Mouse (Mus musculus) testis, adult 10 weeks (tissue): ENCODE results near the gene Gm28048. TPM values are rescaled to one million over a fixed set of nuclear protein-coding genes. Genes with fewer than 3 reads are reported as not detected.

ENCODE experiments used
- polyA plus RNA-seq: library from polyadenylated mRNA; stranded (reverse); fragments of 350-450 nt; fragmentation: Illumina TruSeq; extraction: RNeasy Lipid Tissue Mini Kit (QIAGEN cat#74804); gene quantifications from one replicate; pipeline ENCODE4 v1.2.3, GENCODE M21; 2014; ENCODE audit warnings: low read depth, low replicate concordance

The Gm28048 gene
- 6.3 TPM for polyA plus RNA-seq

DNA sequence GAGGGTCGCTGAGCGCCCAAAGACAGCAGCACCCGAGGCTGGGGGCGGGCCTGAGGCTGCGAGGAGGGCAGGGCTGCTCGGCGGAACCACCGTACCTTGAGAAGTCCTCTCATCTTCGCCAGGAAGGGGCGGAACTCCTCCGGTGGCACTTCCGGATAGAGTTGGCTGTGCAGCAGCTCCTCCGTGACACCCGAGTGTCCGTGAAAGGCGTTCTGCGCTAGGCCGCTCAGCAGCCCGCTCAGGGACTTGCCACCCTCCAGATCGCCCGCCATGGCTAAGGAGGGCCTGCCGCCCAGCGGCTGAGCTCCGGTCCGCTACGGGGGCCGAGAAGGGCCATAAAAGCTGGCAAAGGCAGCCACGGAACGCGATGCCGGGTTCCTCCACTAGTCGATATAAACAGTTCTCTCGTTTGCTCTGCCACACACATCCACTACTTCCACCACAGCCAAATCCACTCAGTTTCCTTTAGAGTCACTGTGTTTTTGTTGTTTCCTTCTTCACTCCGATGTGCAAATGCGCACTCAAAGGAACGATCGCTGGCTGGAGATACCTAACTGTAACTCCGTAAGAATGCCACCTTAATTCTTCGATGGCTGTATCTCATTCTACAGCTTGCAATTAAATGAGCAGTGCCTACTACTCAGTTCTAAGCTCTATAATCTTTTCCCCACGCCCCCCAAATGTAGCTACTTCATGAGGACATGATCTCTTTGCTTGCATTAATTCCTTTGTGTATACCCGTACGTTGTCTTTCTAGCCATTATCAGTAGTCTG is at the start of gene Gm28048, which contains the start of gene Commd1:
Gene Gm28048 (minus strand): TSS at position 107 of the 774 bp plus-strand sequence.
Gene Commd1 (minus strand): TSS at position 399 of the 774 bp plus-strand sequence.

DNA sequence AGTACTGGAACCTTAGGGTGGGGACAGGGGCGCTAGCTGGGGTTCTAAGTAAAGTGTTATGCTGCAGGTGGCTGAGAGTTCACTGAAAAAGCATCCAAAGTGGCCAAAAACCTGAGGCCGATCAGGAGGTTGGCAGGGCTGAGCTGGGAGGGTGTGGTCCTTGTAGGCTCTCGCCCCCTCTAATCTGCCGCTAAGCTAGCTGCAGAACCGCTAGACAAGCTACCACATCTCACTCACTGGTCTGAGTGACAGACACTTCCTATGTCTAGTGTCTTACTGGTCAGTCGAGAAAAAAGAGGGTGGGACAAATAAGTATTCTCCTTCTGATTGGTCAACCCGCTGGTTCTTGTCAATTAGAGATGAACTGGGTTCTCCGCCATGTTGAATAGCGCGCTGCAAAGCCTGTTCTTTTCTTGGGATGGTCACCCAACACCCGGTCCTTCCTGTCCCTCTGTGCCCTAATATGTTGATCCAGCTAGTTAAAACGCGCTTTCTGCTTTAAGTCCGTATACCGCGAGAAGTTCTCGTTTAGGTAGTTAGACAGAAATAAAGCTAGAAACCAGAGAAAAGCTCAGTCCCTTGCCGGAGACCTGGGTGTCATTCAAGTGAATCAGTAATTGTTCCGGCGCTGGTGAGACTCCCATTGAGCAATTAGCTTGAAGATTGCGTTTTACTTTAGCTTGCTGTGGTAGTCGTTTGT is 25.7 kb upstream of the Gm28048 start, which contains the start of gene Fam161a:
Gene Fam161a (plus strand): TSS at position 51 of the 700 bp plus-strand sequence.

DNA sequence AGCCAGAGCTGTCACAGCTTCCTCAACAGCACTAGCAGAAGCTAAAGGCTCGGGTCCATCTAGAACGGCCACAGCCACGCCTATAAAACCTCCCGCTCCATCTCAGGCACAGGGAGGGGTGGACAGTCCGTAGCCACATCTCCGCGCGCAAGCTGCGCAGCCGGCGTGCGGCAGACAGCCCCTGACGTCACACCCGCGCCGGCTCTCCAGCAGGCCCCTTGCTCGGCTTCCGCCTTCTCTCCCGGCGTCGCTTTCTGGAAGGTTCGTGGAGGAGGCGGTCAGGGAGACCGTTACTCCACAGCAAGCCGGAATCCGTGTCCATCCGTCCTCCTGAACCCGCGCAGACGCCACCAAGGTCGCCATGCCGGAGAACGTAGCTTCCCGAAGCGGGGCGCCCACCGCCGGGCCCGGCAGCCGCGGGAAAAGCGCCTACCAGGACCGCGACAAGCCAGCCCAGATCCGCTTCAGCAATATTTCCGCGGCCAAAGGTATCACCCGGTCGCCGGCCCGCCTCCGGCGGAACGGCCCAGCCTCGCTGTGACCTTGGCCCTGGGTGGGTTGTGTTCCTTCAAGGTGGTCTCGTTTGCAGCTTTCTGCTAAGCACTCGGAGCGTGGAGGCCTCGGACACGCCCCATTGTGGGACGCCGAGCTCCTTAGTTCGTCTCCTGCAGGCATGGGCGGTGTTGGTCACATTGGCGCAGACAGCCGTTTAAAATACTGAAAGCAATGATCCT is 8.7 kb upstream of the Gm28048 start, which contains the start of gene Cct4:
Gene Cct4 (plus strand): TSS at position 127 of the 734 bp plus-strand sequence.

DNA sequence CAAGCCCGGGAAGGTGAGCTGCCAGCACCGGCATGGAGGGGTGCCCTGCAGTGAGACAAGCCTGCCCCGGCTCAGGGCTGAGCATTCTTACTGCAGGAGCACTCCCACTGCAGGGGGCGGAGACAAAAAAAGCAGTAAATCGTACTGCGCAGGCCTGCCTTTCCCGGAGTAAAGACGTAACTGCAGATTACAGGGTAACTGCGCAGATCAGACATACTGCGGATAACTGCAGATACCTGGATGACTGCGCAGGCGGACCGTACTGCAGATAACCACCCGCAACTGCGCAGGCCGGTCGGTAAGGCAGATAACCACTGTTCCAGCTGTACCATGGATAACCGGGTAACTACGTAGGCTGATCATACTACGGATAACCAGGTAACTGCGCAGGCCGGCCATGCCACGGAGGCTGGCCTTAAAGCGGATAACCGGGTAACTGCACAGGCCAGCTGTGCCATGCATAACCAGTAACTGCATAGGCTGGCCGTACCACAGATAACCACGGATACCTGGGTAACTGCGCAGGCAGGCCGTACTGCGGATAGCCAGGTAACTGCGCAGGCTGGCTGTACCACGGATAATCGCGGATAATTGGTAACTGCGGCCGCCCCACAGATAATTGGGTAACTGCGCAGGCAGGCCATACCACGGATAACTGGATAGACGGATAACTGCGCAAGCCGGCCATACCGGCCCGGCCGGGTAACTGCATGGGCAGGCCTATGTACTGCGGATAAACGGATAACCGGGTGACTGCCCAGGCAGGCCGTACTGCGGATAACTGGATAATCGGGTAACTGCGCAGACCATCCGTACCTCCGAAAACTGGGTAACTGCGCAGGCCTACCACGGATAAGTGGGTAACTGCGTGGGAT is 9.8 kb downstream of the Gm28048 start, which contains the start of gene Zrsr1:
Gene Zrsr1 (plus strand): TSS at position 171 of the 875 bp plus-strand sequence.

DNA sequence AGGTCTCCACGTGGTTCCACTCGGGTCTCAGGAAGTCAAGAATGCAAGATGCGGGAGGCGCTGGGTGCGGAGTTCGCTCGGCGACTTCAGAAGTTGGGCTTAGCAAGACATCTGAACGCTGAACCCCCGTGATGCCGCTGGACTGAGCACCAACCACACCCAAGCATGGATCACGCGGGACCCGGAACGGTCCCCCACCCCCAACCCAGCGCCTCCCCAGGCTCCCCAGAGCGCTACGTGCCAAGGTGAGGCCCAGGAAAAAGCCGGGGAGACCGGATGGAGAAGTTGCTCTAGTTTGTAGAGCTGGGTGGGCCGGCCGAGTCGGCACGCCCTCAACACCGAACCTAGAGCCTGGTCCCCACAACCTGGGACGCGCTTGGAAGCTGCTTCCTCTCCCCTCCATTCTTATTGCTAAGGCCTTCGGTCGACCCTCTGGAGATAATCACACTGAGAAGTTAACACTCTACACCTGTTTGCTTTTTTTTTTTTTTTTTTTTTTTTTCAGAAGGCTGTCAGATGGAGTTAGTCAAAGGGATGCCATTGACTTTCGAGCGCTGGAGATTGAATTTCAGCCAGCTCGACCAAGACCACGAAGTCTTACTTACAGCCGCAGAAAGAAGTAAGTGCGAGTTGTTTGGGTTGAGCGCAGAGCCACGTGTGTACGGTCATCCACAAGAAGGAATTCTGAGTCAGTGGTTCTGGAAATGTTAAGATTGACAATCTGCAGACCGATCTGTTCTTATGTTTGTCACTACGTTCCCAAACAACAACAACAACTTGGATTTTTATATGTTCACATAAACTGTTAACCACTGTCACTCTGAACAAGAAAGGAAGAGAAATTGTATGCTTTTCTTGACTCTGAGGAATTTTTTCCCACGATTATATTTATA is 121.3 kb downstream of the Gm28048 start, which contains the start of gene B3gnt2:
Gene B3gnt2 (minus strand): TSS at position 627 of the 893 bp plus-strand sequence.

Other genes starting within 250 kb of the Gm28048 start
- gene B3gnt2, start 121.1 kb downstream of the Gm28048 start, polyA plus RNA-seq: 1.8 TPM
- 13.3 TPM for gene Zrsr1, start 10.1 kb downstream of the Gm28048 start, polyA plus RNA-seq
- 116 TPM for gene Commd1, start 292 bp upstream of the Gm28048 start, polyA plus RNA-seq
- gene Cct4, start 8.4 kb upstream of the Gm28048 start, polyA plus RNA-seq: 754 TPM
- gene Fam161a, start 25.4 kb upstream of the Gm28048 start, polyA plus RNA-seq: 178 TPM